Mouse (Mus musculus) frontal cortex, adult (tissue): ENCODE measurements around the gene Adamts7.

ENCODE experiments used
- ATAC-seq: cut with Nextera tagmentation; 2 replicates; pipeline ENCODE4 v1.9.2; 2017; ENCODE audit warnings: mild to moderate bottlenecking, moderate library complexity, mixed read lengths; ENCODE audit not compliant: low TSS enrichment

Adamts7 gene

DNA sequence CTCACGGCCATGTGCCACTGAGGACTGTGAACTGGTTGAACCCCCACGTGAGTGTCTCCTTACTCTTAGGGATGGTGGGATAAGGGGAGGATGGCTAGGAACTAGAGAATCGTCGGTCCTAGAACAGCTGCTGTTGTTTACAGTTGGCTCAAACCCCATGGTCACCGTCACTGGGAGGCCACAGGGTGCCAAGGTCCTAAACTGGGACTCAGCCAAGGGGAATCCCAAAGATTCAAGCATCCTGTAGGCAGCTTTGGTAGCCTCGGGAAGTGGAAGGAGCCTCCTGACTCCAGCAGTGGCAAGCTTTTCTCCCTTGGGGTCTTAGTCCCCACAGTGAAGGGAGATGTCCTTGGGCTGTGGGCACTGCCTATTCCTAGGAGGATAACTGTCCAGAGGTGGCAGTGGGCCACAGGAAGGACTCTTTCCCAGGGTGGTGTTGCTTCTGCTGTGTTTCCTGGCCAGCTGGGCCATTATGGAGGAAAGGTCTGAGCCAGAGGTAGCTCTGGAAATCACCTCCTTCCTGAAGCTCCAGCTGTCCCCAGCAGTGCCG, 34.3 kb downstream of the Adamts7 start:
- ATAC-seq: no peak

DNA sequence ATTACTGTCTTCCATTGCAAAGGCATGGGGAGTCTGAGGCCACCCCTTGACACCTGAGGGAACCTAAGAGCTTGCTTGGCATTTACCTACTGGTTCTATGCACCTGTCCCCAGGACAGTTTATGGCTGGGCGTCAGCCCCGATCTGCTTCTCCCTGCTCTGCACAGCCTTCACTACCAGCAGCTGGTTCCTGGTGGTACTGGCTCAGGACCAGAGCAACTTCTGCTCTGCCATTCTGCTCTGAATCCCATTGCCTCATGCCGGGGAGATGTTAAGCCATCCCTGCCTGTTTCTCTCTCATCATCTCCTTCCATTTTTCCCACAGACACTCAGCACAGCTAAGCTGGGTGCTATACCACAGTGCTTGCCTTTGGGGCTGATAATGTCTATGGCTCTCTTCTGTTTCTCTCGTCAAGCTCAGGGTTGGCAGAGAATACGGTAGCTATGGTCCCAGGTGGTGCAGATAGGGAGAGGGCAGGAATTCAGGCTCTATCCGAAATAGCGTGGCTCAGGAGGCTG, 35.1 kb downstream of the Adamts7 start:
- peak; percentile 20 for ATAC-seq

DNA sequence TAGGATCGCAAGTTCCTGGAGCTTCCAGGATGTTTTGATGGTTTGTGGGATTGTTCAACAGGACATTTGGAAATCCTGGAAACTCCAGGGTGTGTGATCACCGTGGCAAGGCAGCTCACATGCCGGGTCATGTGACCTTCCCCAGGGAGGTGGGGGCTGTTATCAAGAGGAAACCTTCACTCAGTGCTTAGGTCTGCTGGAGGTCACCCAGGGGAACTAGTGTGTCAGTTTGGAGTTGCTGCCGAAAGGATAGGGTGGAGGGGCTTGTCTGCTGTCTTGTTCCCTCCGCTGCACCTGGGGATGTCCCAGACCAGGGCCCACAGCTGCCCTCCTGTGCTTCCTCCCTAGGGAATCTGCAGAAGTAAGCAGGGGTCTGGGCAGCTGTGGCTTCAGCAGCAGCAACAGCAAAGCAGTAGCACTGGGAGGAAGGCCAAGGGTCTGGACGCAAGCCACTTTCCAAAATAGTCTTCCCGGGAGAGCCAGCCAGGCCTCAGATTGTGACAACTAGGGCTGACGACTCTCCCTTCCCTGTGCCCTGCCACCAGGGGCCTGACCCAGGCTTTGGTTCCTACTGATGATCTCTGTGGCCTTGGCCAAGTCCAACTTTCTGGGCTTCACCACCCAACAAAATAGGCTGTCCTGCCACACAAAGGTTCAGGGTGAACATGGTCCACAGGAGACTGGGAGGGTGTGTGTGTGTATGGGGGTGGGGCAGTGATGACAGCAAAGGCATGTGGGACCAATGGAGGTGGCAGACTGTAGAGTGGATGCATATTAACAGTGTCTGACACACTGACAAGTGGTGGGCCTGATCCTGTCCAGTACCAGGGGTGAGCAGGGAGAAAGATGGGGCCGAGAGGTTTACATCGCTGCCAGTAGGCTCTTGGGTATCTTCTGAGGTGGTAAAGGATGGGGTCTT, 35.9 kb downstream of the Adamts7 start:
- peak; percentile 12 for ATAC-seq

DNA sequence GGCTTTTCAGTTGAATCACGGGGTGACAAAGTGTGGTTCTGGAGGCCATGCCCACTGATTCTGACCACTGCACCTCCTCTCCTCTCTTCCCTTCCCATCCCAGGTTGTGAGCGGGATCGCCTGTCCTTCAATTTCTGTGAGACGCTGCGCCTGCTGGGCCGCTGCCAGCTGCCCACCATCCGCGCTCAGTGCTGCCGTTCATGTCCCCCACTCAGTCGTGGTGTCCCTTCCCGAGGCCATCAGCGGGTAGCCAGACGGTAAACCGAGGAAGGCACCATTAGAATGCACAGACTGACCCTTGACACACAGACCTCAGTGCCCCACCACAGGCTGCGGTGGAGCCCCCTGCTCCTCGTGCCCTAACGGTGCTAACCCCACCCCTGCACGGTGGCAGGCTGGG, 36.7 kb downstream of the Adamts7 start:
- no peak for ATAC-seq

DNA sequence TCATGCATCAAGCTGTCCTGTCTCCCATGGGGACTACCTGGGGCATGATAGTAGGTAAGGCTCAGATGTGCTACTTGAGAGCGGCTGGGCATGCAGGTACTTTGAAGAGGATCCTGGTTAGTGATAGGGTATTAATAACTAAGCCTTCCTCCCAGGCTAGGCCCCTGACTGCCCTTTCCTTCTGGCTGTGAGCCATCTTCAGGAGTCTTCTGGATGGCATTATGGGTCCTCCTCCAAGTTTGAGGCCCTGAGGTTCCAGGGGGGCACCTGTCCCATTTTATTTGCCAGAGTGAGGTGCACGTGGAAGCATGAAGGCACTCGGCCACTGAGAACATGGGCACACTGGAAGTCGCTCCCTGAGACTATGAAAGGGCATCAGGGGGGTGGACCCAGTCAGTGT, 37.6 kb downstream of the Adamts7 start:
- no peak for ATAC-seq

DNA sequence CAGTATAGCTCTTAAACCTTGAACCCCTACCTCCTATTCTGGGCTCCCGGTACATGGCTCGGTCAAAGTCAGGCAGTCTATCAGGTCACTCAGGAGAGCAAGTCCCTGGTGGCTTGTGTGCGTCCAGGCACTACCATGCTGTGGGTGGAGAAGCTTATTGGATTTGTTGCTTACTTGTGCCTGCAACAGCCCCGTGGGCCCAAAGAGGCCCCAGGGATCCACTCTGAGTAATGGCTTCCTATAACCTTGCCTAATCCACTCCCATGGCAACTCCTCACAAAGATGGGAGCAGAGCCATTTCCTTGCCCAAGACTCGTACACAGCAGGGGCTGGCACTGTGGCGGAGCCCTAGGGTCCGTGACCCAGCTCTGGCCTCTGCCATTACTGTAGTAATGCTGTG, 38.2 kb downstream of the Adamts7 start:
- no peak for ATAC-seq

DNA sequence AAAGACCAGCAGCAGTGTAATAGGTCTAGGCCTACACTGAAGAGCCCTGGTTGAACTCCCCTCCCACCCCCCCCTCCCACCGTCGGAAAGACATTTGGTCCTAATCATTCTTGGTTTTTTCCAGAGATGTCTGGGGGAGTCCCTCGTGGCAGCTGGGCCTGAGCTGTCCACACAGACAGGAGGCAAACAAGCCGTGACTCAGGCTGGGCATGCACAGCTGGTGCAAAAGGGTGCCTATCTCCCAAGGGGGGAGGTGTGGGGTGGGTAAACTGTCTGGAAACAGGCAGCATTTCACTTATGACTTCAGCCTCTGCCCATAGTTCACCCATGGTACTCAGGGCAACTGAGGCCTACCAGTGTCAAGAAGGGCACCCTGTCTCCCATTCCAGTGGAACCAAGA, 38.7 kb downstream of the Adamts7 start:
- no peak for ATAC-seq

DNA sequence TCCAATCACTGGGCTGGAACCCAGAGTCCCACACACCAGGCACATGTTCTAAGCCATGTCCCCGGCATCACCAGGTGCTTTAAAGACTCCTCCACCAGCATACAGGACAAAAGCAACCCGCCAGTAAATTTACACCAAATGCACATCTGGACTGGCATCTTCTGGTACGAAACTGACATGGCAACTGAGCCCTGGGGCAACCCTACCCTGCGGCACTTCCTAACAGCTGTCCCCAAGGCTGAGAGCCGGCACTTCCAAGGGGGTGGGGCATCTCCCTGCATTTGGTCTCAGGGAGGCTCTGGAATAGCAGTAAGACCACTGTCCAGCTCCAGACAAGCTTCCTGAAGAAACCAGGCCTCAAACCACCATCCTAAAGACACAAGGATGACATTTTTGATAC, 40.4 kb downstream of the Adamts7 start:
- ATAC-seq: no peak

DNA sequence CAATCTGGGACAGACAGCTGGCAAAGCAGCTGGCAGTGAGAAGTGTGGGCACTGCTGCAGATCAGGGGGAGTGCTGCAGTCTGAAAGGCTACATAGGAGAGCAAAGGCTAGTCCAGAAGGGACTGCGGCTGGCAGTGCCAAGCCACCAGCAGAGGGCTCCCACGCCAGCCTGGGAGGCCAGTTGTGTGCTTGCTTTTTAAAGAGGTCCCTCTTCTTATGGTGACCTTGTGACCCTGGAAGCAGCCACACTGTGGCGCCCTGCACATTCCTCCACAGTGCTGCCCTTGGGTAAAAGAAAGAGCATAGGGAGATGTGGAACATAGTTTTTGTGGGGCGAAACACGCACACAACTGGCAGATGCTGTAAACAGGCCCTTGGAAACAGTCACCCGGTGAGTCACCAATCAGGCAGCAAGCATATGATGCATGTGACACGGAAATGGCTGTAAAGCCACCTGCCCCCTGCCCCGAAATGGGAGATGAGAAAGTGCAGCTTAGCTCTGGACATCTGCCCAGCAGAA, 41.6 kb downstream of the Adamts7 start:
- peak; percentile 39 for ATAC-seq

DNA sequence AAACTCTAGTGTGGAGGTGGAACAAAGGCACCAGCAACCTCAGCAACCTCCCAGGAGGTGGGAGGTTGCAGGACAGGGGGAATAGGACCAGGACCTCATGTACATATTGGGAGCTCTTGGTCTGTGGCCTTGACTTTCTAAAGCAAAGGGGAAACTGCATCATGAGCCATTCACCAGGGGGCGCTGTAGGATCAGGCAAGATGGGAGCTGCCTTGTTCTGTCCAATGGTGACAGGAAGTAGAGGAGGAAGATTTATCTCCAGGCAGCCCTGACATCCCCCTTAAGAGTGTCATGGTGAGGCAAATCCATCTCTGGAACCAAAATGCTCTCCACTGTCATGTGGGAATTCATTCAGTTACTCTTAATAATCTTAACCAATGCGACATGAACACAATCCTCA, 43.6 kb downstream of the Adamts7 start:
- ATAC-seq: peak; percentile 58

DNA sequence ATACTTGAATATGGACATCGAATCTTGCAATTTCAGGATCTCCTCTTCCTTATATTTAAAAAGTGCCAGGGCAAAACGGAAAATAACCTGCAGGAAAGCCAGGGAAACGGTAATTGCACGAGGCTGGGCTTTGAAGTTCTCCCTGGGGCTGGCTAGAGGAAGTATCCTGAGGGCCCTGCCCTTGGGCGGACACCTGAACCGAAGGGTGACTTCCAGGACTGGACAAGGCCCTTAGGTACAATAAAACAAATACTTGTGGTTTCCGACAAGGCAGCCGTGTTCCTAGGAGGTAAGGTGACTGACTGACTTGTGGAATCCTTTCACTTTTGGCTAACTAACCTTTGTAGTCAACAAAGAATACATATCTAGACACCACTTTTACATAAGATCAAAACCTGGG, 44.9 kb downstream of the Adamts7 start:
- ATAC-seq: no peak

DNA sequence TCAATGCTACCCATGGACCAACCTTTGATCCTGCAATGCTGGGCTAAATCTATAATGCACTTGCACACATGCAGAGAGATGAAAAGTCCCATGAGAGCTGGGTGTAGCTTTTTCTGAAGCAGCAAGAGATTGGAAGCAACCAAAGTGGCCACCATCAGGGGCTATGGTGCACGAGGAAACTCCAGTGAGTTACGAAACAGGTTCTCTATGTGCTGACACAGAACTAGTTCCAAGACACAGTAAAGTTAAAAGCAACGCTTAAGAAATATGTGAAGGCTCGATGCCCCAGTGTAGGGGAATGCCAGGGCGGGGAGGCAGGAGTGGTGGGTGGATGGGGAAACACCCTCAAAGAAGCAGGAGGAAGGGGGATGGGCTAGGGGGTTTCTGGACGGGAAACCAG, 45.8 kb downstream of the Adamts7 start:
- ATAC-seq: no peak

DNA sequence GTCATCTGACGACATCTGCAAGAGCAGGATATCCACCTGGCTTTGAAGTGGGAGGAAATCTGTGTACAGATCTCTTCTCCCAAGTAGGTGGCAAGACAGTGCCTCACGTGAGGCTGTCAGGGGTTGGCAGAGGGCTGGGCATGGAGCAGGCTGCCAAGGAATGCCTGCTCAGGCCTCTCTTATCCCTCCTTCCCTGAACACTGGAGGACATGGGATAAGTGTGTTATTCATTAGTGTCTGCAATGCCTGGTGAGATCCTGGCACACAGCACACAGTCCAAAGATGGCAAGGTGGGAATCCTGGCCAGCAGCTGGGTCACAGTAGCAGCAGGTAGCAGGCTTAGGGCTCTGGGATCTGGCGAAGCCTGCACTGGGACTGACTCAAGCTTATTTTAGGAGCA, 50.3 kb downstream of the Adamts7 start:
- no peak for ATAC-seq

DNA sequence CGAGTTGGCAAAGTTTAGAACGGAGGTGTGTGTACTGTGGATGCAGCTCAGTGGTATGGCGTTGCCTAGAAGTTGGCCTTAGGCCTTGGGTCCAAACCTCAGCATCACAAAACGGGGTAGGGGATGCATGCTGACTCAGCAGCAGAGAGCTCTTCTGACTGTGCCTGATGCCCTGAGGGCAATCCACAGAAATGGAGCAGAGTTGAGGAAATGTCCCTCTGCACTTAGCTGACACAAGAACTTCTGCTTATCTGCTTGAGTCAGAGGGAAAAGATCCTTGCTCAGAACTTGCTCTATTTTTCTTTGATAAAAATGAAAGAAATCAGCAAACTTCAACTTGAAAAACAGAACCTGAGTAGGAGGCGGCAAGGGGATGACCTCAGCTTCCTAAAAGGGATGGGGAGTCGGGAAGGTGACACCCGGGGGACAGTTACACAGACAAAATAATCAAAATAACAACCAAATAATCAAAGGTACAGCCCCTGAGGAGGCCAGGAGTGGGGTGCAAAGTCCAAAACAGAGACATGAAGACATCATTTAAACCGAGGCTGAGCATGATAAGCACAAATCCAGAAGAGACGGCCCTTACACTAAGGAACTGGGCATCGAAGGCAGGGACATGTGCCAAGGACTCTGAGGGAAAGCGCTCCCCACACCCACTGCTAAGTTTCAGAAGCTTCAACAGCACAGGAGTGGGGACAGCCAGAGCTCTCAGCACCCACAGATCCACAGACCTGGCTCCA, 53.6 kb downstream of the Adamts7 start:
- ATAC-seq: peak; percentile 42

DNA sequence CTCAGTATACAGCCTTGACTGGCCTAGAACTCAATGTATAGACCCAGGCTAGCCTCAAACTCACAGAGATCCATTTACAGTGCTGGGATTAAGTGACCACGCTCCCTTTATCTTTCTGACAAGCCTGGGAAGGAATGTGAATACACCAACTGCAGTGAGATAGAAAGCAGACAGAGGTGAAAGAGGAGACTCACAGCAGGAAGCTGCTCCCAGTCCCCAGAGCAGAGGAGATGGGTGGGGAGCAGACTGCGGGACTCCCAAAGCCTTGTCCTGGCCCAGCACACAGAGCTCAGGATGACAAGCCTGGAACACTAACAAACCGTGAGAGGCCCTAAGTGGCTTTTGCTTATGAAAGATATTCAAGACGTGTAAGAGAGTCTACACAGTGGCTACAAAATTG, 54.6 kb downstream of the Adamts7 start:
- no peak for ATAC-seq

DNA sequence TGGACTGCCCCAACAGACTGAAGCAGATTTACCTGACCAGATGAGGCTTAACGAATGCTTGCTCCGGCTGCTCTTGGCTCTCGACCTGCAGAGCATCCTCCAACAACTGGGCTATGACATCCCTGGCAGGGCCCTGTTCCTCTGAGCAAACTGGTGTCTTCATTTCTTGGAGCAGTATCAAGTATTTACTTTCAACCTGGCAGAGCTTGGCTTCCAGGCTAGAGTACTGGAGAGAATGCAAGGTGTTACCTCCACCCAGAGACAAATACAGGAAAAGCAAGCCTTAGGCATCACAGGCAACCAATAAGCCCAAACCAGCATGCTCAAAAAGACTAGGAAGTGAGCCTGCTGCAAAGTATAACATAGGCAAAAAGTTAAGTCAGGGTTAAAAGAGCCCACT, 59.4 kb downstream of the Adamts7 start:
- no peak for ATAC-seq

DNA sequence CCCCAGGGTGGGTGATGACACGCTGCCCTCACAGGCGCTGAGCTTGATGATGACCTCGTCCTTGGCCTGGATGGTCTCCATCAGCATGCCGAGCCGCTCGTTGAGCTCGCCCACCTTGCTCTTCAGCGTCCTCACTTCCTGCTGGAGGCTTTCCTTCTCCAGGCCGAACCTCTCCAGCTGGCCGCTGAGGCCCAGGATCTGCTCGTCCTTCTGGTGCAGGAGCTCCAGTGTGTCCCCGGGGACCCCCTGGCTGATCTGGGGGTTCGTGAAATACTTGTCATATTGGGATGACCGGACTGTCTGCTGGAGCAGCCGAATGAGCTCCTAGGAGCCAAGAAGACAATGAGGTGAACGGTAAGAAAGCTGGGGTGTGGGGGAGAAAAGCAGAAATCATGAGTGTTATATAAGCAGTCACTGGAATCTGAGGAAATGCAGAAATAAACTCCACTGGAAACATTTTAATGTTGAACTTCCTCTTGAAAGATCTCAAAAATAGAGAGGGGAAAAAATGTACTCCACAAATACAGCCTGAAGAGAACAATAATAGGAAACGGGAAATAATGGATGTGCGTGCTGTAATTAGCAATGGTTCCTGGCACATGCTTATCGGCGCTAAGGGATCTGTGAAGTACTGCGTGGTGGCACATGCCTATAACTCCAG, 63.3 kb downstream of the Adamts7 start:
- ATAC-seq: peak; percentile 64

DNA sequence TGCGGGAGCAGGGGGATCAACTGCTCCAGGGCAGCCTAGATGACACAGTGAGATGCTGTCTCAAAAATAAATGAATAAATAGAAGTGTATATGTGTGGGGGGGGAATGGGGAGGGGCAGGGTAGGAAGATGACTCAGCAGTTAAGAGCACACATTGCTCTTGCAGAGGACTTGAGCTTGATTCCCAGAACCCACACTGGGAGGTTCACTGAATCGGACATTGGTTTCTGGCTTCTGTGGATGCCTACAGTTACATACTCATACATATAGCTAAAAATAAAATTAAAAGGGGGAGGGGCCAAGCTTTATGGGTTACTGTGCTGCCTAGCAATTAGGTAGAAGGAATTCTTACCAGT, 63.9 kb downstream of the Adamts7 start:
- peak; percentile 39 for ATAC-seq

DNA sequence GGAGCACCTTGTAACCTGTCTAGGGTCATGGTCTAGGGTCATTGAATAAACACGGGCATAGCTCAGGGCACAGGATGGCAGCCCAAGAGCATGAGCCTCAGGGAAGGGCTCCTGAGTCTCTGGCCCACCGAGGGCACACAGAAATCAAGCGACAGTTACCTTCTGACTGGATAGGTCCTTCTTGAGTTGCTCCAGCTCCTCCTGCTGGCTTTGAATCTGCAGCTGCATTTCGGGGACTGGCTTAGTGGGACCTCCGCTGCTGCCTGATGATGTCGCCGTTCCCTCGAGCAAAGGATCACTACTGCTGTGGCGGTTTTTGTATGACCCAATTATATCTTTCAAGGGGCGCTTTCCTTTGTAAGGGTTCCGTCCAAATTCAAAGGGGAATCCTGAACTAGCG, 64.3 kb downstream of the Adamts7 start:
- peak; percentile 25; the same call in 1 of the 2 replicates for ATAC-seq

DNA sequence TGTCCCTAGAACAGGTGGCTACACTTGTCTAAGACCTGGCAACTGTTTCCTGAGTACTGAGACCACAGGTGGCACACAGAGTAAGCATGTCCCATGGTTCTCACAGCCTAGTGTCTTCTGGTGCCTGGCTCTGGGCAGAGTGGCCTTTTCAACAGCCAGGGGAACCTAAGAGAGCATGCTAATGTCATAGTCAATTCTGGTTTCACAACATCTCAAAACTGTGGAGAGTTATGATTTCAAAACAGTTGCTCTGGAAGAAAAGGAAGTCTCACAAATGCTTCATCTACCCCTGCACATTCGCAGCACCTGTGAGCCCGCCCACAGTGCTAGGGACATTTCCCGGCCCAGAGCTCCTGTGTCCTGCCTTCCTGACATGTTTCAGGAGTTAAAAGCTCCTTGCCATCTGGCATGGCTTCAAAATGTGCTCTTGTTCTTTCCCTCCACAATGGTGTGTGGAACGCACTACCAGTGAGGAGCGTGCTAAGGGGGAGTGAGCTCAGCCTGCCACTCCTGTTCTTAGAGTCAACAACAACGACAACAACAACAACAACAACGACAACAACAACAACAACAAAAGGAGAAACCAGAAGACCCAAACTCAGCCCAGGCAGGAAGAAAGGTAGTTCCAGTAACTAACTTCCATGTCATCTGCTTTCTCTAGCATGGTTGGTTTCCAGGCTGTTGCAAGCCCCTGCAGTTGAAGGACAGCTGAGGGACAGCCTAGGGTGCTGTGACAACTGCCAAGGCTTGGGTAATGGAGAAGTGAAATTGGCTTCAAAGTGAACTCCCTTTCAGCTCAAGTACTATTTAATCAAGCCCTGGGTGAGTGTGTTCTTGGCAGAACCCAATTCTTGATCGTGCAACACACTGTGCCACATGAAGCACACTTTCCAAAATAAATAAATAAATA, 70.2 kb downstream of the Adamts7 start:
- ATAC-seq: no peak

DNA sequence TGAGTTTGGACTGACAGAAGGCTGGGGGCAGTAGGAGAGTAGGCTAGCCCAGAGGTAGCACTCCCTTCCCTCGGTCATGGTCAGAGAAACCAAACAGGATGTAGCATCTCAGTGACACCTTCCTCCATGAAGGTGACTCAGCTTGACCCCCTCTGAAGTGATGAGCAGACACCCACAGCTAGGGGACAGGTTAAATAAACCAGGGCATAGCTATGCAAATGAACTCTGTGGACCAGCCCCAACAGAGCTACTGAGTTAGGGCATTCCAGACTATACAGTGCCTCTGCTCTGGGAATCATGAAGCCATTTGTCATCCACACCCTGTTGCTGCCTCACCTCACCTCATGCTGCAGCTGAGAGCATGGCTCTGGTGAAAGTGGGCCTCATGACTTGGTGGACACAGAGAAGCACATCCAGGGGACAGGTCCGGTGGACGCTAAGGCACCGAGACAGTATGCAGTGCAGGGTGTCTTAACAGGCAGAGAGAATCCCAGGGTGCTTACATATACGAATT, 71.1 kb downstream of the Adamts7 start:
- ATAC-seq: no peak
